Mouse (Mus musculus) thymus, adult 2 months (tissue): ENCODE results near the gene D630045J12Rik. TPM values are rescaled to one million over a fixed set of nuclear protein-coding genes. Genes with fewer than 3 reads are reported as not detected.

Experiments used
- DNase-seq: peaks from one replicate; pipeline ENCODE4 v3.0.0; 2021
- H3K27ac ChIP-seq: fragments of 200-500 bp; 2 replicates; pipeline ENCODE4 v1.5.1; 2012; ENCODE audit warnings: low read length, control low read depth; ENCODE audit not compliant: control insufficient read depth, insufficient read depth
- H3K27me3 ChIP-seq: fragments of 200-500 bp; 2 replicates; pipeline ENCODE4 v1.6.1; 2012; ENCODE audit warnings: mild to moderate bottlenecking, low read length, moderate library complexity, mixed read lengths; ENCODE audit not compliant: control insufficient read depth, insufficient read depth
- H3K36me3 ChIP-seq: fragments of 200-500 bp; 2 replicates; pipeline ENCODE4 v1.6.1; 2012; ENCODE audit warnings: mild to moderate bottlenecking, low read length, moderate library complexity; ENCODE audit not compliant: control insufficient read depth, insufficient read depth
- H3K4me1 ChIP-seq: fragments of 200-500 bp; replicated peaks from 2 replicates; pipeline ENCODE4 v1.6.1; 2012; ENCODE audit warnings: low read length; ENCODE audit not compliant: control insufficient read depth, insufficient read depth
- H3K4me3 ChIP-seq: fragments of 200-500 bp; 2 replicates; pipeline ENCODE4 v1.5.1; 2012; ENCODE audit warnings: mild to moderate bottlenecking, low read length, control low read depth, moderate library complexity; ENCODE audit not compliant: control insufficient read depth, insufficient read depth
- CTCF ChIP-seq: fragments of 200-500 bp; IDR thresholded peaks from 2 replicates; pipeline ENCODE4 v1.5.1; 2012; ENCODE audit warnings: mild to moderate bottlenecking, control low read depth, low read length, moderate library complexity, borderline replicate concordance; ENCODE audit not compliant: control insufficient read depth, poor library complexity, insufficient read depth; ENCODE audit errors: extremely low read depth
- POLR2A ChIP-seq: fragments of 200-500 bp; IDR thresholded peaks from 2 replicates; pipeline ENCODE4 v1.6.1; 2012; ENCODE audit warnings: mild to moderate bottlenecking, low read length, control low read depth, moderate library complexity; ENCODE audit not compliant: control insufficient read depth, poor library complexity, insufficient read depth; ENCODE audit errors: extremely low read depth
- WGBS: fragments of 180-500 bp; shearing (Covaris S2); methylation state at CpG from one replicate; pipeline ENCODE4 v1.1.7; 2018; 5-methylcytosine and 5-hydroxymethylcytosine counted together
- polyA plus RNA-seq: library from polyadenylated mRNA; depleted of rRNA; stranded (reverse); fragments of >200 nt; gene quantifications from 2 replicates; pipeline ENCODE4 v1.2.3, GENCODE M21; 2012

The D630045J12Rik gene
- polyA plus RNA-seq, 1 experiment: 0.82 TPM

DNA sequence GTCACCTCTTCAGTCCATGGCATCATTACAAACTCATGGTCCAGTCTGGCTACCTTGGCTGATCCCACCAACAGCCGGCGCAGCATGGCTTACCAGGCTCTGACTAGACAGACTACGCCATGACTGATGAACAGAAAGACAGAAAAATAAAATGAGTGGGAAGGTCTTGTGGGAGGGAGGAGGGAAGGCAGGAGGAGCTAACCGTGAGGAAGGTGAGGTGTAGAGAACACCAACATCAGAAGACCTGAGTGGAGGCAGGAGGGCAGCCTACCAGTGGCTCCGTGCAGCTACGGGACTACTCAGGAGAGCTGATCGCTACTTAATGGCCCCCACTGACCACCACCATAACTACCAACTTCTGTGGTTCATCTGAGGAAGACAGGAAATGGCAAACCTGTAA is 60.9 kb downstream of the D630045J12Rik start:
- H3K27ac ChIP-seq: no peak overlapping the region
- H3K36me3 ChIP-seq: no peaks in the 10 kb centered on the region
- no peak for DNase-seq
- no peak overlapping the region for H3K4me3 ChIP-seq
- H3K4me1 ChIP-seq: no peaks in the 10 kb centered on the region
- TF ChIP-seq POLR2A: no peak
- no peak for TF ChIP-seq CTCF
- WGBS: 98% methylated on average over 7 of the region's 7 CpGs
- no peaks in the 10 kb centered on the region for H3K27me3 ChIP-seq

DNA sequence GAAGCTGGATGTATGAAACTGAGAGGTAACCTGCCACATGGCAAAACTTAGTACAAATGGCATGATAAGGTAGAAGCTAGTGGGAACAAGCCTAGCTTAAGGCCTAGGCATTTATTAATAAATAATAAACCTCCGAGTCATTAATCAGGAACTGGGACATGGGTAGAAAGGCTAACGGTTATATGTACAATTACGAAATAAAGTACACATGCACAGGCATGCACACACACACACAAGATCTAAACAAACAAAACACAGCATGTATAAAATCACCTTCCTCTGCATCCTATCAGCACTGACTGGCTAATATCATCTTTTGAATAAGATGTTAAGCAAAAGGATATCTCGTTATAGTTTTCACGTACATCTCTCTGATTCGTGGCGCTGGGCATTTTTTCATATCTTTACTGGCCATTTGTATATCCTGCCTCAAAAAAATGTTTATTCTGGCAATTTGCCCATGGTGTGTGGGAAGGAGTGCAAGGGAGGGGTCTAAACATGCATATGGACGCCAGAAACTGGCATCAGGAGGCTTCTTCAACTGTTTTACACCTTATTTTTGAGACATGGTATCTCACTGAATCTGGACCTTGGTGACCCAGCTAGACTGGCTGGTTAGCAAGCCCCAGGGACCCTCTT is 67.4 kb downstream of the D630045J12Rik start:
- no peak for DNase-seq
- TF ChIP-seq POLR2A: no peak
- no peak for TF ChIP-seq CTCF
- H3K36me3 ChIP-seq: no peaks in the 10 kb centered on the region
- WGBS: 90% methylated on average over 8 of the region's 8 CpGs
- no peak overlapping the region for H3K4me3 ChIP-seq
- no peaks in the 10 kb centered on the region for H3K27me3 ChIP-seq
- H3K4me1 ChIP-seq: no peaks in the 10 kb centered on the region
- H3K27ac ChIP-seq: no peak overlapping the region

DNA sequence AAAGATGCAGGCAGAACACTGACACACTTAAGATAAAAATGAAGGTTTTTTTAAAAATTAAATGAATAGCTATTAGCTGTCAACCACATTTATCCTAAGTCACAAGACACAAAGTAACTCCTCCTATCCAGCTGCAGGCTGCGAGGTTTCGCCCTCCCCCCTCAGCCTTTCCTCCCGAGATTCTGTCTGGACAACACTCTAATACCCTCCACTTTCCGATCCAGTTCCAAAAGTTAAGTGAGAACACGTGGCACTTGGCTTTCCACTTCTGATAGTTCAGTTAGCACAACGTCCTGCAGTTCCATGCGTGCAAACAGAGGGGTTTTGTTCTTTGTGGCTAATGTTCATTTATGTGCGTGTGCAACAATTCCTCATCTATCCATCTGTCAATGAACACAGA is 69.0 kb downstream of the D630045J12Rik start:
- Histone ChIP-seq H3K36me3 (no peaks in the 10 kb centered on the region), H3K4me1 (no peaks in the 10 kb centered on the region), H3K27ac (no peak overlapping the region), H3K4me3 (no peak overlapping the region), H3K27me3 (no peaks in the 10 kb centered on the region)
- TF ChIP-seq POLR2A: no peak
- no peak for TF ChIP-seq CTCF
- 94% methylated on average over 8 of the region's 8 CpGs for WGBS
- DNase-seq: no peak

DNA sequence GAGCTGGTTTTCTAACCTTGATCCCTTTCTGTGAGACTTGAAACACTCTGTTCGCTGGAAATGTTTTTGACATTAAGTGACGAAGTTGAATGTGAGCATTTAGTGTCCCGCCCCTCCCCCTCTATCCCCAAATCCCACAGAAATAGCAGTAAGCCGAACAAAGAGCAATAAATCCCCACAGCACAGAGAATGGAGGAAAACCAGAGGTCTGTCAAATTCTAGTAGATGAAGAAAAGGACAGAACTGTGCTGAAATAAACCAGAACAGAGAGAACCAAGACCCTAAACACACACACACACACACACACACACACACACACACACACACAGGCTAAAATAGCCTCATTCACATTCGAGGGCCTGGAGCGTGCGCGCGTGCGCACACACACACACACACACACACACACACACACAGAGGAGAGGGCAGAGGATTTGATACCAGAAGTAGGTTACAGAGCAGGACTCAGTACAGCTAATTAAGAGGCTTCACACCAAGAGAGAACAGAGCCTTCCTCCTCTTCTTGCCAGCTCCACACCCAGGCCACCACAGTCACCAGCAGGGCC is 72.0 kb downstream of the D630045J12Rik start:
- WGBS: 97% methylated on average over 10 of the region's 10 CpGs
- TF ChIP-seq CTCF: no peak
- no peak for TF ChIP-seq POLR2A
- no peak for DNase-seq
- no peaks in the 10 kb centered on the region for H3K36me3 ChIP-seq
- H3K27me3 ChIP-seq: no peaks in the 10 kb centered on the region
- no peak overlapping the region for H3K27ac ChIP-seq
- H3K4me1 ChIP-seq: no peaks in the 10 kb centered on the region
- no peak overlapping the region for H3K4me3 ChIP-seq

DNA sequence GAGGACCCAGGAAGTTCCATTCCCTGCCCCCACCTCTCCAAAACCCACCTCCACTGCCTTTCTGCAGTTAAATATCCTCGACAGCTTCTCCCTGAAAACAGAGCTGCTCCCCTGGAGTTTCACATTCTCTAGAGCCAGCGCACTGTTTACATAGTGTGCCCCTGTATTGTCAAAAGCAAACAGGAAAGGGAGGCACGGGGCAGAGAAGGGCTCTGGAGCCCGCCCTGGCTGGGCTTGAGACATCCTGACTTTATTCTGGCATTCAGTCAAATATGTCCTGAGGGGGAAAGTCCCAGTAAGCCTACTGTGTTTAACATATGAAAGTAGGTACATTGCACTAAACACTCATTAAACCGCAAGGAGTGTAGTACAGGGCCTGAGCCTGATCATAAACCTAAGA is 73.1 kb downstream of the D630045J12Rik start:
- 91% methylated on average over 5 of the region's 5 CpGs for WGBS
- no peaks in the 10 kb centered on the region for H3K36me3 ChIP-seq
- no peak overlapping the region for H3K27ac ChIP-seq
- no peaks in the 10 kb centered on the region for H3K27me3 ChIP-seq
- H3K4me3 ChIP-seq: no peak overlapping the region
- no peak for TF ChIP-seq CTCF
- TF ChIP-seq POLR2A: no peak
- no peaks in the 10 kb centered on the region for H3K4me1 ChIP-seq
- DNase-seq: no peak

DNA sequence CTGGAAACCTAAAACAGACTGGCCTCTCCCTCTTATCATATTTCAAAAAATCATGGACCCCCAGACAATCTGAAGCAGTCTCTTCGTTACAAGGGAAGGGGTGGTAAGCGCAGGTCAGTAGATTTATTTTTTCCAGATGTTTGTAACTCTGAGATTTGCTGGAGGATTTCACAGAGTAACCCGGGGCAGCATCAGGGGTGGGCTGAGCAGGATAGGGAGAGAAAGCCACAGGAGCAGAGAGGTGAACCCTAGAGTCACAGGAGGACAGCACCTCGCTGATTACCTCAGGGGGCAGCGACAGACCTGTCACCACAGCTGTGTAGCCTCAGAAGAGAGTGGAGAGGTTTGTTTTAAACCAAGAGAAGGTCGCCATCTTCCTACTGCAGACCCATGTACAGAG is 88.4 kb downstream of the D630045J12Rik start:
- Histone ChIP-seq H3K27me3 (no peaks in the 10 kb centered on the region), H3K4me1 (no peaks in the 10 kb centered on the region), H3K4me3 (no peak overlapping the region), H3K27ac (no peak overlapping the region), H3K36me3 (no peaks in the 10 kb centered on the region)
- TF ChIP-seq CTCF: no peak
- 91% methylated on average over 6 of the region's 6 CpGs for WGBS
- DNase-seq: no peak

DNA sequence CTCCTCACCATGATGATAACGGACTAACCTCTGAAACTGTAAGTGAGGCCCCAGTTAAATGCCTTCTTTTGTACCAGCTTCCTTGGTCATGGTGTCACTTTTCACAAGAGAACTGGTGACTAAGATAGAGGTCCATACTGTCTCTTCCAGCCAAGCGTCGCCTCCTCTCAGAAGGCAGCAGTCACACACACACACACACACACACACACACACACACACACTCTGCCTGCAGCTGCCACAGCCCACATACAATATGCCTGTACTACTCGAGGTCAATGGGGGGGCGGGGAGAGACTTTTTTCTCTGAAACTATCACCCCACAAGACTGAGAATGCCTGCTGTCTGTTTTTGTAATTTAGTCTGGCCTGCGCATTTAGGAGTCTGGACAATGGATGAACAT is 89.1 kb downstream of the D630045J12Rik start:
- no peak overlapping the region for H3K4me3 ChIP-seq
- no peak for TF ChIP-seq POLR2A
- TF ChIP-seq CTCF: no peak

More for the DNA sequence above, 89.1 kb downstream of the D630045J12Rik start:
- WGBS: 92% methylated on average over 6 of the region's 6 CpGs
- DNase-seq: no peak
- Histone ChIP-seq H3K27me3 (no peaks in the 10 kb centered on the region), H3K27ac (no peak overlapping the region), H3K36me3 (no peaks in the 10 kb centered on the region), H3K4me1 (no peaks in the 10 kb centered on the region)
